Mouse (Mus musculus) forebrain, postnatal 0 days (tissue): ENCODE results near the gene Fbxo27. TPM values are rescaled to one million over a fixed set of nuclear protein-coding genes. Genes with fewer than 3 reads are reported as not detected.
A peak's percentile ranks its signal among the peaks of the same experiment; 100 is the strongest.
"Not testable (repeated sequence)": the region's sequence is repeated elsewhere in the genome, so short reads cannot be mapped to it uniquely, and the experiment has no call there.

Experiments used
- ATAC-seq: fragments of 200-750 bp; cut with Nextera tagmentation; 2 replicates; pipeline ENCODE4 v1.8.0; 2017; ENCODE audit warnings: mild to moderate bottlenecking, moderate library complexity
- DNase-seq: peaks from one replicate; pipeline ENCODE4 v3.0.0-alpha.2; 2015
- H3K27ac ChIP-seq: fragments of 300-500 bp; sonication (generic); 2 replicates; pipeline ENCODE4 v1.5.1; 2014; ENCODE audit warnings: low read depth, mild to moderate bottlenecking, antibody characterized with exemption, low read length, moderate library complexity, mixed read lengths
- H3K27me3 ChIP-seq: fragments of 300-500 bp; sonication (generic); 2 replicates; pipeline ENCODE4 v1.6.1; 2014; ENCODE audit warnings: mild to moderate bottlenecking, low read length, mixed read lengths; ENCODE audit not compliant: insufficient read depth
- H3K36me3 ChIP-seq: fragments of 300-500 bp; sonication (generic); 2 replicates; pipeline ENCODE4 v1.6.1; 2014; ENCODE audit warnings: mild to moderate bottlenecking, moderate library complexity; ENCODE audit not compliant: insufficient read depth
- H3K4me1 ChIP-seq: fragments of 300-500 bp; sonication (generic); 2 replicates; pipeline ENCODE4 v1.6.1; 2014; ENCODE audit warnings: antibody characterized with exemption; ENCODE audit not compliant: insufficient read depth
- H3K4me2 ChIP-seq: fragments of 300-500 bp; sonication (generic); 2 replicates; pipeline ENCODE4 v1.6.1; 2014; ENCODE audit warnings: low read depth, mild to moderate bottlenecking, moderate library complexity
- H3K4me3 ChIP-seq: fragments of 300-500 bp; sonication (generic); 2 replicates; pipeline ENCODE4 v1.5.1; 2014; ENCODE audit warnings: low read depth, low read length, mixed read lengths
- H3K9ac ChIP-seq: fragments of 300-500 bp; sonication (generic); 2 replicates; pipeline ENCODE4 v1.6.1; 2014; ENCODE audit warnings: mild to moderate bottlenecking
- H3K9me3 ChIP-seq: fragments of 300-500 bp; sonication (generic); 2 replicates; pipeline ENCODE4 v1.6.1; 2016; ENCODE audit warnings: low read length
- CTCF ChIP-seq: sonication (generic); IDR thresholded peaks from 2 replicates; pipeline ENCODE4 v1.5.1; 2016; ENCODE audit warnings: antibody characterized with exemption, control low read depth, low read depth
- WGBS: fragments of 180-500 bp; shearing (Covaris S2); extraction: QIAGEN DNeasy Blood & Tissue Kit; methylation state at CpG from one replicate; pipeline ENCODE4 v1.1.7; 2014; 5-methylcytosine and 5-hydroxymethylcytosine counted together
- polyA plus RNA-seq: library from polyadenylated mRNA; unstranded; fragments of >200 nt; fragmentation: Nextera tagmentation; extraction: Ambion mirVana; gene quantifications from 2 replicates; pipeline ENCODE4 v1.2.1, GENCODE M21; 2015
- total RNA-seq: library from RNA; depleted of rRNA; stranded (reverse); fragments of >200 nt; gene quantifications from 2 replicates; pipeline ENCODE4 v1.2.3, GENCODE M21; 2014

The Fbxo27 gene
- total and polyA plus RNA-seq, 2 experiments from 2014 or later, result 7.4 to 10.0 TPM

DNA sequence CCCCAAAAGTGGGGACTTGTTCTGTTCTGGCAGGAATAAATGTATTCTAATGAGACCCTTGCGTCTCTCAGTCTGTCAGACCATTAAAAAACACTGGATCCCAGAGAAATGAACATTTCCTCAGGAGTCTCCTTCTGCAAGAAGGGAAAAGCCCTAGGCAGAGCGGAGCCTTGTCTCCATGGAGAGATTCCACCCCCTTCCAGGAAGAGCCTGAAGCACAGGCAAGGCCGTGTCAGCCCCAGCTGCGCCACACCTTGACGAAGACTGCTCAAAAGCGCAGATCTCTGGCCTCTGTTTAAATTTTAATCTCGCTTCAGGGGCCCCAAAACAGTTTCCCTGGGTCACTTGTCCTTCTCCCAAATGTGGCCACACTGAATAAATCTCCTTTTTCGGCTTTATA, 15.0 kb upstream of the Fbxo27 start:
- WGBS, result 90% methylated on average over 8 of the region's 8 CpGs

DNA sequence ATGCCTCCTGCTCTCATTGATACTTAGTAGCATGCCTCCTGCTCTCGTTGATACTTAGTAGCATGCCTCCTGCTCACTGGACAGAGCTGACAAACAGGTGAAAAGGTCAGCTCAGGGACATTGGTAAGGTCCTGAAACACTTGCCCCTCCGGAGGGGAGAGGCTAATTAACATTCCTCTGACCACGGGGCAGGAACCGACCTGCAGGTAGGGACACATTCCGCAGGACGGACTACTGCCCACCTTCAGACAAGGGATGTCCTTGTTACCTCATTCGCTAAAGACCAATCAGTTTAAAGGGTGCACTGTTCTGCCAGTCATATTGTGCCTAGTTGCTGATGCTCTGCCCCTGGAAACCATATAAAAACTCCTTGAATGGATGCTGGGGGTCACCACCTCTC, 1.6 kb upstream of the Fbxo27 start:
- H3K36me3 ChIP-seq, result no peaks in the 10 kb centered on the region
- no peak overlapping the region for H3K4me2 ChIP-seq
- no peaks in the 10 kb centered on the region for H3K9me3 ChIP-seq
- H3K9ac ChIP-seq, result no peak overlapping the region
- no peak for ATAC-seq
- no peak overlapping the region for H3K27ac ChIP-seq
- 78% methylated on average over 7 of the region's 7 CpGs for WGBS
- DNase-seq, result no peak
- H3K4me1 ChIP-seq, result no peaks in the 10 kb centered on the region
- no peaks in the 10 kb centered on the region for H3K27me3 ChIP-seq
- TF ChIP-seq CTCF, result no peak
- no peak overlapping the region for H3K4me3 ChIP-seq

More for the DNA sequence above, 15.0 kb upstream of the Fbxo27 start:
- Histone ChIP-seq H3K27ac (no peak overlapping the region), H3K9ac (no peak overlapping the region), H3K36me3 (no peaks in the 10 kb centered on the region), H3K9me3 (no peaks in the 10 kb centered on the region), H3K4me3 (no peak overlapping the region), H3K4me1 (no peaks in the 10 kb centered on the region), H3K4me2 (no peak overlapping the region), H3K27me3 (no peaks in the 10 kb centered on the region)
- no peak for TF ChIP-seq CTCF
- DNase-seq (no peak), ATAC-seq (no peak)

DNA sequence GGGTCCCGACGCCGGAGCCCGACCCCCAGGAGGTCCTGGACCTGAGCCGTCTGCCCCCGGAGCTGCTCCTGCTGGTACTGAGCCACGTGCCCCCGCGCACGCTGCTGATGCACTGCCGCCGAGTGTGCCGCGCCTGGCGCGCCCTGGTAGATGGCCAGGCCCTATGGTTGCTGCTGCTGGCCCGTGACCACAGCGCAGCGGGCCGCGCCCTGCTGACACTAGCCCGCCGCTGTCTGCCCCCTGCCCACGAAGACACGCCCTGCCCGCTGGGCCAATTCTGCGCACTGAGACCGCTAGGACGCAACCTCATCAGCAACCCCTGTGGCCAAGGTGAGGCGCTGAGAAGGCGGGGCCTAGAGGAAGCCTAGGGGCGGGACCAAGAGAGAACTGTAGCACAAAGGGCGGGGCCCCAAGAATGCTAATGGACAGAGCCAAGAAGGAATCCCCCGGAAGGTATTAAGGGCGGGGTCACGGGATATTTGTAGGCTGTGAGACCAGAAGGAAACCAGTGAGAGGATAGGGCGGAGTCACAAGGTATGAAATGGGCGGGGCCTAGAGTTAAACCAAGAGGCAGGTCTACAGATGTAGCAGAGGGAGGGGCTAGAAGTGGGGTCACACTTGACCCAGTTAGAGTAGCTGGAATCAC, 795 bp downstream of the Fbxo27 start:
- peak overlapping the region; percentile 68 for H3K9ac ChIP-seq
- no peaks in the 10 kb centered on the region for H3K9me3 ChIP-seq
- peak overlapping the region; percentile 62 for H3K4me3 ChIP-seq
- no peaks in the 10 kb centered on the region for H3K36me3 ChIP-seq
- H3K27ac ChIP-seq, result peak overlapping the region; percentile 57; the same call in 1 of the 2 replicates
- peak overlapping the region; percentile 83 for H3K4me2 ChIP-seq
- no peaks in the 10 kb centered on the region for H3K4me1 ChIP-seq
- WGBS, result under 1% methylated on average over 38 of the region's 38 CpGs
- no peaks in the 10 kb centered on the region for H3K27me3 ChIP-seq
- TF ChIP-seq CTCF, result peak; percentile 23; the same call in 1 of the 2 replicates
- DNase-seq, result peak; percentile 77
- peak; percentile 82 for ATAC-seq

DNA sequence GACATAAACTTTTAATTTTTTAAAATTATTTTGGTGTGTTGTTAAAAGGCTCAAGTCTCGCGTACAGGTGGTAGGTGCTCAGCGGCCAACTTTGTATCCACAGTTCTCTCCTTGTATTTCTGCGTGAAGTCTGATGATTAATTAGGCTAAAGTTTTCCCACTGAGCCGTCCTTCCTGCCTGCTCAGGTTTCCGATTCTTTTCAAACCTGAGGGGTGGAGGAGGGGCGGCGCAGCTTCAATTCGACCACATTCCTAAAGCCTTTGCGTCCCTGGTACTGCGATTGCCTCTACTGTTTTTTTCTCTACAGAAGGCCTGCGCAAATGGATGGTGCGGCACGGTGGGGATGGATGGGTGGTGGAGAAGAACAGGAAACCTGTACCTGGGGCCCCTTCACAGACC, 1.8 kb downstream of the Fbxo27 start:
- H3K4me1 ChIP-seq, result no peaks in the 10 kb centered on the region
- peak overlapping the region; percentile 83 for H3K4me2 ChIP-seq
- H3K36me3 ChIP-seq, result no peaks in the 10 kb centered on the region
- H3K27me3 ChIP-seq, result no peaks in the 10 kb centered on the region
- no peak overlapping the region for H3K9ac ChIP-seq
- WGBS, result 7% methylated on average over 14 of the region's 14 CpGs
- H3K4me3 ChIP-seq, result peak overlapping the region; percentile 62; the same call in 1 of the 2 replicates
- no peak for ATAC-seq
- DNase-seq, result no peak
- H3K27ac ChIP-seq, result no peak overlapping the region
- TF ChIP-seq CTCF, result no peak
- H3K9me3 ChIP-seq, result no peaks in the 10 kb centered on the region

DNA sequence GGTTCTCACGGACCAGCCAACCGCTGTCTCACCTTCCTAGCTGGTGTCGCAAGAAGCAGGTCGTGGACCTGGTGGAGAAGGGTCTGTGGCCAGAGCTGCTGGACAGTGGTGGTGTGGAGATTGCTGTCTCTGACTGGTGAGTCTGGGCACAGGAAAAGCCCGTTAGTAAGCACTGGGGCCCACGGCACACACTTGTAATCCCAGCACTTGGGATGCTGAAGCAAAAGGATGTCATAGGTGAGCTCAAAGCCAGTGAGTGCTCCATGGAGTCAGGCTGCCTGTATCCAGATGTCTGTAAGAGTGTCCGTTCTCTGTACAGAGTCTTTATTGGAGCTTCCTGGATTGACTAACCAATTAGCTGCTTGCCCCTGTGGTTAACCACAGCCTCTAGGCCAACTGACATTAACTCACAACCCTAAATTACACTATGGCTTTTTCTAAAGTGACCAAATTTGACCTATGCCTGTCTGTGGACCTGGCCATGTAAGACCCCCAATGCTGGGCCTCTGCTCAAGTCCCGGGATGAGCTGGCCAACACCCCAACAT, 2.4 kb downstream of the Fbxo27 start:
- no peak overlapping the region for H3K27ac ChIP-seq
- no peak overlapping the region for H3K4me3 ChIP-seq
- no peak for ATAC-seq
- no peak overlapping the region for H3K9ac ChIP-seq
- no peak for TF ChIP-seq CTCF
- no peaks in the 10 kb centered on the region for H3K36me3 ChIP-seq
- no peak for DNase-seq
- no peaks in the 10 kb centered on the region for H3K4me1 ChIP-seq
- 46% methylated on average over 8 of the region's 8 CpGs for WGBS
- no peaks in the 10 kb centered on the region for H3K9me3 ChIP-seq
- H3K4me2 ChIP-seq, result no peak overlapping the region
- H3K27me3 ChIP-seq, result no peaks in the 10 kb centered on the region

DNA sequence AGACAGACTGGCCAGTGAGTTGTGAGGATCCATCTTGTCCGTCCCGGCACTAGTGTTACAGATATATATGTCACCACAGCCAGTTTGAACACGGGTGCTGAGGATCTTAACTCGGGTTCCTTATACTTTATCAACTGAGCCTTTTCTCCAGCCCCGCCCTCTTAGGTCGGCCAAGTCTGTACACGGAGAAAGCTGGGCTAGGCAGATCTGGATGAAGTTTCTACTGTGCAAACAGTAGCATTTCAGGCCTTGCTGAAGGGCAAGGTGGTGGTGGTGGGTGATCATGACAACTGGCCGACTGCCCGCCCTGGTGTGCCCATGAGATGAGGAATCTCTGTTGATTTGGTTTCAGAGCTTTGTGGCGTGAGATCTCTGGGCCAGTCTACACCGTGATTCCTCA, 4.6 kb downstream of the Fbxo27 start:
- Histone ChIP-seq H3K9me3 (no peaks in the 10 kb centered on the region), H3K4me3 (no peak overlapping the region), H3K27ac (no peak overlapping the region), H3K4me2 (no peak overlapping the region), H3K9ac (no peak overlapping the region), H3K27me3 (no peaks in the 10 kb centered on the region), H3K36me3 (no peaks in the 10 kb centered on the region), H3K4me1 (no peaks in the 10 kb centered on the region)
- 95% methylated on average over 11 of the region's 11 CpGs for WGBS
- no peak for ATAC-seq
- TF ChIP-seq CTCF, result no peak
- no peak for DNase-seq

DNA sequence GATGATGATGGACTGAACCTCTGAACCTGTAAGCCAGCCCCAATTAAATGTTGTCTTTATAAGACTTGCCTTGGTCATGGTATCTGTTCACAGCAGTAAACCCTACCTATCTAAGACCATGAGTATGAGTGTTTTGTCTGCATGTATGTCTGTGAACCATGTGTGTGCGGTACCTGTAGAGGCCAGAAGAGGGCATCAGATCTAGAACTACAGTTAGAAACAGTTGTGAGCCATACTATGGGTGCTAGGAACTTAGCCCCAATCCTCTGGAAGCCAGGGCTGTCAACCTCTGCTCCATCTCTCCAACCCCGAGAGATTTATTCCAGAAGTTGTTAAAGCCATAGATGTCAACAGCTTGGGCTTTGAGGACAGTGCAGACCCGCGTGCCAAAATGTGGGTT, 7.6 kb downstream of the Fbxo27 start:
- TF ChIP-seq CTCF, result no peak
- 98% methylated on average over 4 of the region's 4 CpGs for WGBS
- Histone ChIP-seq H3K9ac (no peak overlapping the region), H3K9me3 (no peaks in the 10 kb centered on the region), H3K4me1 (no peaks in the 10 kb centered on the region), H3K27ac (no peak overlapping the region), H3K4me3 (no peak overlapping the region), H3K4me2 (no peak overlapping the region), H3K36me3 (no peaks in the 10 kb centered on the region), H3K27me3 (no peaks in the 10 kb centered on the region)
- ATAC-seq, result no peak
- DNase-seq, result no peak

DNA sequence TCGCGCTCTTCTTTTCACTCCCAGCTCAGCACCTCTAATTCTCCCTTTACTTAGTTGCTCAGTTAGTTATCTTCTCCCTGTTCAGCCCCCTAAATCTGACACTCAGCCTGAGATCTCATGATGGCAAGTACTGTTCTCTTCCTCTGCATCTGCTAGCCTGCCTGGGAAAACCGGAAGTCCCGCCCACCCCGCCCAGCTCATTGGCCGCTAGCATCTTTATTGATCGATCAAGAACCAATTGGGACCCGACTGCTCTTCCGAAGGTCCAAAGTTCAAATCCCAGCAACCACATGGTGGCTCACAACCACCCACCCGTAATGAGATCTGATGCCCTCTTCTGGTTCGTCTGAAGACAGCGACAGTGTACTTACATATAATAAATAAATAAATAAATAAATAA, 8.7 kb downstream of the Fbxo27 start:
- H3K4me3 ChIP-seq, H3K4me2 ChIP-seq, H3K9ac ChIP-seq, H3K27me3 ChIP-seq, H3K27ac ChIP-seq, DNase-seq, ATAC-seq, H3K36me3 ChIP-seq, H3K9me3 ChIP-seq, H3K4me1 ChIP-seq: not testable (repeated sequence)
- WGBS, result 96% methylated on average over 12 of the region's 12 CpGs
